Mouse (Mus musculus) right cerebral cortex, postnatal 4 days (tissue): ENCODE data around the gene Defb20.
"Not testable (repeated sequence)": the region's sequence is repeated elsewhere in the genome, so short reads cannot be mapped to it uniquely, and the experiment has no call there.

ENCODE experiments used
- DNase-seq: peaks from one replicate; pipeline ENCODE4 v3.0.0-alpha.2; 2022

Gene Defb20

GRCm38 (mm10) chr2:152476763-152477162, at the start of gene Defb20:
Defb20 (plus strand) TSS chr2:152477063.
- no peak for DNase-seq

DNA sequence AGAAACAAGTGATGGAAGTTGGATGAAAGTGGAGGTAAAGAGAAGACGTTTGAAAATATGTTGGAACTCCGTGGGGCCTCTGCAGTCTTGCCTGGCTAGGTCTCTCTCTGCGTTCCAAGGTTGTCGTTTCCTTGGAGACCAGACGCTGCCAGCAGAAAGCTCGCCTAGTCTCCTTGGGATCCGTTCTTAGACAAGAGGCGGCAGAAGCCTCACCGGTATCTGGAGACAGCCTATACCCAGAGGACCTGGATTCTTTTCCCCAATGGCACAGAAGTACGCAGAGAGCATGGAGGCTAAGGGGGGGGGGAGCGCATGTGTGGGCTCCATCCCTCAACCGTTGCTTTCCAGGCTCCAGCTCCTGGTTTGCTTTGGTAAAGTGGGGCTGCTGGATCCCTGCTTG, 49.4 kb upstream of the Defb20 start:
- DNase-seq = no peak

GRCm38 (mm10) chr2:152428481-152428880, 48.4 kb upstream of the Defb20 start:
- not testable (repeated sequence) for DNase-seq

- no peak for DNase-seq
Observed at GRCm38 (mm10) chr2:152436405-152436901, 40.4 kb upstream of the Defb20 start.

DNA sequence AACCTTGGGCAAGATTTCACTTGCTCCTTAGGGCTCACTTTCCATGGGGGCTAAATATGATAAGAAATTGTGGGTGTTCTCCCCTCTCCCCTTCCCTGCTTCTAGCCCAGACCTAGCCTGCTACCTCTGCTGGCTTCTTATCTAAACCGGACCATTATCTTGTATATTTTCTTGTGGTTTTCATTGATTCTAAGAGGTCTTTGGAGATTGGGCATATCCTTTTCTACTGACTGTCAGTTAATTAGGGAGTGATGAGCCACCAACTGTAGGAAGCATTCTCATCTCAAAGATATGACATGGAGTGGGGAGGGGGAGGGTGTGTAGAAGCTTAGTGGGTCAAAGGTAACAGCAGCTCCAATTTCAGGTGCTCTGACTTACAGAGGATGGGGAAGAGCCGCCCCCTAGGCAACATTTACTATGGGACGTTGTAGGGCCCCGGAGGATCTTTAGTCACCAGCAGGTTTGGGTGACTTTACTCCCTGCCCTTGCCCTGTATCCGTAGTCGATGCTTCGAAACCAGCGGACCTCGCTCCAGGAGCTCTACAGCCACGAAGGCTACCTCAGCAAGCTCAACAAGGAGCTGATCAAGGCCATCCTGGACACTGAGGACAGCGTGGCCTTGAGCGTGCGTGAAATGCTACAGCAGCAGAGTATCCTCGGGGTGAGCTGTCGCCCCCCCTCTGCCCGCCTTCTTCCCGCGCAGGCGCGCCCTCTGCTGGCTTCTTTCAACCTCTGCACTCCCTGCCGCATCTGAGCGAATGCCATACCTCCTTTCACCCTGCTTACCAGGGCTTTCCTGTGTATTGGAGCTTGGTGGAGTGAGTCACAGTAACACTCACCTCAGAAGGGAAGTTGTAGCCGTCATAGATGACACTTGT, 39.6 kb upstream of the Defb20 start:
- peak; percentile 97 for DNase-seq

DNA sequence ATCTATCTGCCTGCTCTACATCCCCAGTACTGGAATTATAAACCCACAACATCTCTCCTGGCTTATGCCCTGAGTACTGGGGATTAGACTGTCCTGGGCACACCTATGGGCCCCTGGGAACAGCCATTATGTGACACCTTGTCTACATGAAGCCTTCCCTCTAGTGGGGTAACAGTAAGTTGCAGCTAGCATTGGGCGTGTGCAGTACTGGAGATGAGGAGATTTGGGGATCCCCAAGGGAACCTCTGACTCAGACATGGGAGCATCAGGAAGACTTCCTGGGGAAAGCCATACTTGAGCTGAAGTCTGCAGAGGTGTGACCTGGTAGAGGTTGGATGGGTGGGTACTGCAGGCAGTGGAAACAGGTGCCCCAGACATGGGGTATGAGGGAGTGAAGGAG, 37.9 kb upstream of the Defb20 start:
- DNase-seq = no peak

DNA sequence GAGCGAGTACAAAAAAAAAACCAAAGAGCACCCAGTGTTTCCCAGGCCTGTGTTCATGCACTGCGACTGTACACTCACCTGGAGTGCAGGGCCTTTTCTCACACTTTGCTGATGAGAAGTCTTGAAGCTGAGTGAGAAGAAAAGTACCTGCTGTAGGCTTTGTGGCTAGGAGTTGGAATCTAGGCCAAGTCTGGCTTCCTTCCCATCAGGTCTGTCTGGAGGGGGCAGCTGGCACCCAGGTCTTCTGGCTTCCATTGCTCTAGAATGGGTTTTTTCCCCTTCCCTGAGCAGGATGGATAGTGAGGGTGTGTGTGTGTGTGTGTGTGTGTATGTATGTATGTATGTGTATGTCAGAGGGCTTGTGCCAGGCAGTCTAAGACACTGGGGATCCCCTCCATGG, 37.0 kb upstream of the Defb20 start:
- no peak for DNase-seq

DNA sequence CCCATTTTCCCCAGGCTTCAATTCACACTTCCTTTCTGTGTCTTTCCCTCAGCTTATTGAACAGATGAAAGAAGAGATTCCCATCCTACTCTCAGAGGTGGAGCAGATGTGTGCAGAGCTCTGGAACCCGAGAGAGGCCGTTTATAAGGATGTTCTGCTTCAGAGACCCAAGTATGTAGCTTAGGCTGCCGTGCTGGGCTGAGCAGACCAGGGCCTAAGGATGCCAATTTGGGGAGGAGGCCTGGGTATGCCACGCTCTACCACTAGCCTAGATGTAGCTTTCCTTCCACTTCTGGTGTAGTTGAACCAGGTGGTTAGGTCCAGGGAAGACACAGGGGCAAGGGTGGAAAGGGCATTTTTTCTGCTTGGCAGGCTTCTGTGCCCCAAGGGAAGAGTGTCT, 34.5 kb upstream of the Defb20 start:
- DNase-seq = no peak

DNA sequence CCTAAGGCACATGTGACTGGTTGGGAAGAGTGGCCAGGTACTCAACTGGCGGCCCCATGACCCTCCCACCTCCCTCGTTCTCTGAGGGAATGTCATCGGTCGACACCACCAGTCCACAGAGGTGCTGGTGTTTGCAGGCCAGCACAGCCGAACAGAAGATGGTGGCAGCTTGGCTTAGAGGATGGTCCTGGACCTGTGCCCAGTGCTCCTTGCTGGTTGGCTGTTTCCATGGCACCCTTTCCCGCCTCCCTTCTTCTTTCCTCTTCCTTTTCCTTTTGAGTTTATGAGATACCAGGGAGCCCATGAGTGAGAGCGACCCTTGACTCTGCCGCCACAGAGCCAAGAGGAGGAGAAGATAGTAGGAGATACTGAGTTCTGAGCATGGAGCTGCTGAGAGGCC, 33.6 kb upstream of the Defb20 start:
- peak; percentile 75 for DNase-seq

GRCm38 (mm10) chr2:152446642-152447041, 30.2 kb upstream of the Defb20 start:
- no peak for DNase-seq

DNA sequence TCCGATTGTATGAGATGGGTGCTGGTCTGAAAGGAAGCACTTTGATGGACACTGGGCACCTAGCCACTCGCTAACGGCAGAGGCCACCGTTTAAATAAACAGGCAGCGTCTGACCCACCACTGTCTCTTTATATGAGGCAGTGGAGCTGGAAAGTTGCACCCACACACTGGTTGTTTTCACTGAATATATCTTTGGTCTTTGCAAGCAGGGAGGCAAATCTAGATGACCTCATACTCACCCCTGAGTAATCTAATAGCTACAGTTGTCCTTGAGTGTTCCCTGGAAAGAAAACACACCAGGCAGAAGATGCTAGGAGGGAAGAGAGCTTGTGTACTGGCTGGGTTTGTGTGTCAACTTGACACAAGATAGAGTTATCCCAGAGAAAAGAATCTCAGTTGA, 29.4 kb upstream of the Defb20 start:
- DNase-seq = no peak

- DNase-seq = peak; percentile 74
Observed at GRCm38 (mm10) chr2:152450241-152450640, 26.6 kb upstream of the Defb20 start.

GRCm38 (mm10) chr2:152452101-152452781, 24.6 kb upstream of the Defb20 start:
- DNase-seq = no peak

DNA sequence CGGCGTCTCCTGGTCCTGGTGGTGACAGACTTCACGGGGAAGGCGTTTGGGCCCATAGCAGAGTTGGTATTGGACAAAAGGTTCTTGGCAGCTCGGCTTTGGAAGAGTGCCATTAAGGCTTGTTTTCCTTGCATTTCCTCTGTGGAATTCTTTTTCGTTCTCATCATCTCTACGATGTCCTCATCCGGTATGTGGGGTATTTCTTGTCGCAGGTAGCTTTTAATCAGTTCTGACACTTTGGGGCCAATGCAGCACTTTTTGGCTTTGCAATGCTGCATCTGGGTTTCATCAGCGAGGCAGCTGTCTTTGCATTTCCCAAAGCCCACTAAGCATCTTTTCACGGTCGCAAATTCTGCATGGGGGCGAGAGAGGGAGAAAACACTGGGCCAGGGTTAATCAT, 17.6 kb upstream of the Defb20 start:
- DNase-seq = no peak

DNA sequence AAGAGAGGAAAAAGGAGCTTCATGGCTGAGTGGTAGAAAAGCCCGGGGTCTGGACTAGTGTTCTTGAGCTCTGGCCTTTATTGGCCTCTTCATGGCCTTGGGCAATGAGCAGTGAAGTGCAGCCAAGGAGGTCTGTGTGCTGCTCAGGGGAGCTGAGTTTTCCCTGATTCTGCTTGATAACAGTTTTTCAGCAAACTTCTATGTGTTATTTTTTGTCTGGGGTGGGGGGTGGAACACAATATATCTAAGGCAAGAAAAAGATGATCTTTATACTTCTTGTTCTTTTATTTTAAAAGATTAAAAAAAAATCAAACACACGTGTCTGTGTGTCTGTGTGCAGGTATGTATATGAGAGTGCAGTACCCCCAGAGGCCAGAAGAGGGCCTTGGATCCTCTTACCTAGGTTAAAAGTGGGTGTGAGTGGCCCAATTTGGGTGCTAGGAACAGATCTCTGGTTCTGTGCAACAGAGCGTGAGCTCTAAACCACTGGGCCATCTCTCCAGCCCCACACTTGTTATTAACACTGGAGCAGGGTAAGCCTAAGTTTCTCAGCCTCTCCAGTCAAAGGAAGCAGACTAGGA, 12.2 kb upstream of the Defb20 start, which contains the start of gene Defb23:
Gene Defb23, minus strand, starts transcription at position 51 of the 581 bp plus-strand sequence.
- DNase-seq = no peak

DNA sequence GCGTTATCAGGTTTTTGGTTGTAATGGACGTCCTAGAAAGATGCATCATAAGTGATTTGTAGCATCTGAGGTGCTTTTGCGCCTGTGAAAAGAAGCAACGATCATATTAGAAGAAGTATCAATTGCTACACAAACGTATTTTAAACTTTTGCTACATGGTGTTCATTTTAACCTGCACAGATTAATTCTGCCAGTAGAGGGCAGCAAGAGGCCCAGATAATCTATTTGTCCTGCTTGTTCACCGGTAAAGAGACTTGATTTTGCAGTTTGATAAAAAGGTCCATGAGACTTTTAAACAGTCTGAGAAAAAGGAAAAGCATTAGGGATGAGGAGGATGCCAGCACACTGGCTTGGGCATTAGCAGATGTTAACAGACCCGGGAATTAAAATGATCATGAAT, 5.9 kb upstream of the Defb20 start:
- DNase-seq = peak; percentile 48

DNA sequence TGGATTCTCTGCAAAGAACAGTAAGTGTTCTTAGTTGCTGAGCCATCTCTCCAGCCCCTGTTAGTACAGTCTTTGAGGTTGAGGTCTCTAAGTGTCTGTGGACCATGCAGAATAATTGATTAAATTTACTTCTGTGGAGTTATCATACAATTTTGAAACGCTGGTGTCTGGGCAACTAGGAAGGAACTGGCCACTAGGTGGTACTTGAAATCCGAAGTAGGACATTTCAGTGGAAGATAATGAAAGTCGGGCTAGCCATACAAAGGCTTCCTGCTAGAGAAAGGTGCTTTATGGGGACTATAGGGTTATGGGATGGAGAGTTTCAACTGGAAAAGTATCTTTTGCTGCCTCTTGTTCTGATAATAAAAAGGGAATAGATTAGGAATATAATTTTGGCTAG, 4.4 kb upstream of the Defb20 start:
- DNase-seq = no peak

- no peak for DNase-seq
Observed at GRCm38 (mm10) chr2:152480881-152481280, 4.0 kb downstream of the Defb20 start.

DNA sequence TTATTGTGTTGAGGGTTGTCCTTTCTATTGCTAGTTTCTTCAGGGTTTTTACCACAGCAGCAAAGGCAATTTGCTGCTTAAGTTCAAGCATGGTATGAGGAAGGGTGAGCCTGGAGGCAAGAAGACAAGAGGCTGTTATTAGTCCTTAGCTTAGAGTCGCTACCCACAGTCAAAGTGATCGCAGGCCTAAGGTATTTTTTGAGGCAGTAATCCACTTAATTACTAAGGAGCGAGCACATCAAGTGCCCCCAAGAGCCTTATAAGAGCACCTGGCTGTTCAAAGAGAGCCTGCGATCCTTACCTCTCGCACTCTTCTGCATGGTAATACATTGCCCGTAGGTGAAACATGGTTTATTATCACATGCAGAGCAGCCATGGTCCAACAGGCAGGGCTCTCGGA, 4.9 kb downstream of the Defb20 start:
- no peak for DNase-seq

DNA sequence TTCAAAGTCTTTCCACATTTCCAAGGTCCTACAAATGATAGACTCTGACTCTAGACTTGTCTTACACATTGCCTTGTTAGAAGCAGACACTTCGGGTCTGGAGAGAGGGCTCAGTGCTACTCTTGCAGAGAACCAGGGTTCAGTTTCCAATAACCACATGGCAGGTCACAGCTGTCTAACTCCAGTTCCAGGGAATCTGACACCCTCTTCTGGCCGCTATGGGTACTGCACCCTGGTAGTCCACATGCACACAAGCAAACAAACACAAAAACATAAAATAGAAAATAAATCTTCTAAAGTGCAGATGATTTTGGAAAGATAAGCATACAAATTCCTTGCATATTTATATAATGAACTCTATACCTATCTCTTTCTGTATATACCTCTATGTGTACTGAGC, 10.2 kb downstream of the Defb20 start:
- DNase-seq = no peak

DNA sequence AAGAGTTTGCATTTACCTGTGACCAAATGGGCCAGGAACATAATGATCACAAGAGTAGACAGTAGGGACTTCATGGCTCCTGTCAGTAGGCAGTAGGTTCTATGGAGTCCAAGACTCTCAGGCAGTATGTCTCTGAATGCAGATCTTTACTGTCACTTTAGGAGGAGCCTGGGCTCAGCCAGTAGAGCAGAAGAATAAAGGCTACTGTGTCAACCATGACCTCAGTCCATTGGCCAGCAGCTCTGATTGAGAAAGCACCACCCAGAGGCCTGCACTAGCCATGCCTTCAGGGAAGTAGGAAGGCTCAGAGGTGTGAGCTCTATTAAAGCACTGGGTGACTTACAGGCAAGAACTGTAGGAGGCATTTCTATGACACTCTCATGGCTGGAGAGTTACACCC, 13.2 kb downstream of the Defb20 start, which contains the start of gene Defb22:
Gene Defb22, minus strand, starts transcription at position 101 of the 400 bp plus-strand sequence.
- no peak for DNase-seq

DNA sequence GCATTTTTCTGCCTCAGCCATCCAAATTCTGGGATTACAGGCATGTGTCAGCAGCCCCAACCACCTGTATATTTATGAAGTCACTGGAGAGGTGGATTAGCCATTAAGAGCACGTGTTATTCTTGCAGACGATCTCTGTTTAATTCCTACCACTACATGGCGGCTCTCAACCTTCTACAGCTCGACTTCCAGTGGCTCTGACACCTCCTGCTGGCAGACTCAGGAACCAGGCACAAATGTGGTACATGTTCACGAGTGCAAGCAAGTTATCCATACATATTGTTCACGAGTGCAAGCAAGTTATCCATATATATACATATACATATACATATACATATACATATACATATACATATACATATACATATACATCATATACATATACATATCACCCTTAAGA, 16.3 kb downstream of the Defb20 start:
- DNase-seq = no peak

- DNase-seq = no peak
Observed at GRCm38 (mm10) chr2:152498020-152498419, 21.2 kb downstream of the Defb20 start.
